Mouse (Mus musculus): ENCODE measurements around the gene L3mbtl4.
A peak's percentile ranks its signal among the peaks of the same experiment; 100 is the strongest.
"Not testable (repeated sequence)": the region's sequence is repeated elsewhere in the genome, so short reads cannot be mapped to it uniquely, and the experiment has no call there.

Gene L3mbtl4

DNA sequence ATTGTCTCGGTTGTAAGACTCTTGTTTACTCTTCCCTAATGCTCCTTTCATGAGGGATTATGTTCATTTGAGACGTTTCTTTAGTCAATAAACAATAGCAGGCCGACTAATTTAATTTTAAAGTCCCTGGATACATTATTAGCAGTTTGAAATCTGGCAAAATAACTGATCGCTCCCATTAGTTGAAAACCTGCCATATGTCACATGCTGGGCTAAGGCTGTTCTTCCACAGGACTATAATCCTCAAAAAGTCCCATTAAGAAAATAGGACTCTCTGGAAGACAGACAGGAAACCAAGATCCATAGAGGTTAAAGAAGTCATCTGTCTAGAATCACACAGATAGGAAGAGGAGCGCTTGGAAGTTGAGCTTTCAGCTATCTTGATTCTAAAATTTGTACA lies 114.9 kb downstream of the L3mbtl4 start:
- no peak for DNase-seq (ENCODE audit: low spot score in 2 of 2)

DNA sequence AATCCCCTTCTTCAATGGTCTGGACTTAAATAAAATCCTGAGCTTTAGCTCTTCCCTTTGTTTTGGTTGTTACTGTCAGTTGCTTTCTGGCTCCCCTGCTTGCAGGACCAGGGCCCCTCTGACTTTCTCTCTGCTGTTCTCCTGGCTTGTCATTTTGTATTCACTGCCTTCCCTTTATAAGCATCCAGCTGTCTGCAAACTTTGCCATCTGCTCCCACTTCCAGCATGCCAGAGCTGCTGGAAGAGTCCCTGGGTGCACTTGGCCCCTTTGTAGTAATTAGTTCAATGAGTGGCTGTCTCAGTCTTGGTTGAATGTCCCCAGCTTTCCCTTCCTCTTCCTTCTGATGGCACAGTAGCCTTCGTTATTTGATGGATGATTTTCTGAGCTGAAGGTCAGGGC lies 132.4 kb downstream of the L3mbtl4 start:
- DNase-seq (ENCODE audit: low spot score in 2 of 2): no peak

DNA sequence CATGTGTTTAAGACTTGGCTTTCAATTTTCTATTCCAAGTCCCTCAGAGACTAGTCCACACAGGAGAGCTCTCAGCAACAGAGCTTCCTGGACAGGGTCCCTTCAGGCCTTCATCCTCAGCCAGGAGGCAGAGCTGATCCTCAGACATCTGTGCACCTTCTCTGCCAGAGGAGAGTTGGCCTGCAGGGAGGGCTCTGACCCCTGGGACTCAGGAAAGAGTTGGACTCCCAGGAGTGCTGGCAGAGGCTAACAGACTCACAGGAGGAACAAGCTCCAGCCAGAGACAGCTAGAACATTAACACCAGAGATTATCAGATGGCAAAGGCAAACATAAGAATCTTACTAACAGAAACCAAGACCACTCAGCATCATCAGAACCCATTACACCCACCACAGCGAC lies 133.5 kb downstream of the L3mbtl4 start:
- DNase-seq (ENCODE audit: low spot score in 2 of 2): not testable (repeated sequence)

DNA sequence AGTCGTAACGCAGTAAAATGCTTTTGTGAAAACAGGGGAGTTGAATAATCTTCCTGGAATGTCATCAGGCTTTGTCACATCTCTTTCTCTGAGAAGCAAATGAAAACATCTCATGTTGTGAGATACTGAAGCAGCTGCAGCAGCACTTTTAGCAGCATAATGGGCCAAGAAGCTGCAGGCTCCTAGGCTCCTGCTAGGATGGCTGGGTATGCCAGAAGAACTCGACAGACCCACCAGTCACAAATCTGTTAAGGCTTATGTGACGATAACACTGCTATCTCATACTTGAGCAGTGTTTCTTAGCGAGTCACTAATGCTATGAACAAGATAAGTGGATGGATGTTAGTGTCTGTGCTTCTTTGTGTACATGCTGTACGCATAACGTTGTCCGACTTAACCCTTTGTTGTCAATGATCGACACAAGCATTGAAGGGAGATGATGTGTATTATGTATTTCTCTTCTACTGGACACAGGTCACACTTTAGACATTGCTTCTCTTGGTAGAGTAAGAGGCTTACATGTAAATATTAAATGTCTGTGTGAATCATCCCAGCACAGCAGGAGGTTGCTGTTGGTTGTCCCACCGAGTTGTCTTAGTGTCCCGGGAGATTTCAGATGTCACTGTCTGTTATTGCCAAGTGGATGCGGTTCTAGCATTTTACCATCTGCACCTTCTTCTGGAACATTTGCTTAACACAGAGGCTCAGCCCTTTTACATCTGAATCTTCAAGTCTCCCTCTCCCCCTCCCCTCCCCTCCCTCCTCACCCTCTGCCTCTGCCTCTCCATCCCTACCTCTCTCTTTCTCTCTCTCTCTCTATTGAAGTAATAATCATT lies 149.3 kb downstream of the L3mbtl4 start:
- no peak for DNase-seq (ENCODE audit: low spot score in 2 of 2)

DNA sequence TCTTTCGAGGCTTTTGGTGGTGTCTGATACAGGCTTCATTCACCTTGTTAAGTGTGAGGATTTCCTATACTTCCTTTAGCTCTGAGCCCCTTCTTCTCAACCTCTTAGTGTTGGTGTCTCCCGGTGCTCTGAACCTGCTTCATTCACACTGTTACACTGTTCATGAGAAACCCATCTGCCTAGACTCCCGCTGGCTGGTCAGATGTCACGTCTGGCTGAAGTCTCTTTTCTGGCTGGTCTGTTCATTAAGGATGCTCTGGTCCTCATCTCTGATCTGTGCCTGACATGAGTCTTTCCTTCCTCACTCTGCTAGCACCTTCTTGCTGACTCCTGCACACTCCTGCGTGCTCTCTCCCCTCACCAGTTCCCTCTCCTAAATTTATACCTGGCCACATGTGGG lies 160.0 kb downstream of the L3mbtl4 start:
- DNase-seq (ENCODE audit: low spot score in 2 of 2): no peak

DNA sequence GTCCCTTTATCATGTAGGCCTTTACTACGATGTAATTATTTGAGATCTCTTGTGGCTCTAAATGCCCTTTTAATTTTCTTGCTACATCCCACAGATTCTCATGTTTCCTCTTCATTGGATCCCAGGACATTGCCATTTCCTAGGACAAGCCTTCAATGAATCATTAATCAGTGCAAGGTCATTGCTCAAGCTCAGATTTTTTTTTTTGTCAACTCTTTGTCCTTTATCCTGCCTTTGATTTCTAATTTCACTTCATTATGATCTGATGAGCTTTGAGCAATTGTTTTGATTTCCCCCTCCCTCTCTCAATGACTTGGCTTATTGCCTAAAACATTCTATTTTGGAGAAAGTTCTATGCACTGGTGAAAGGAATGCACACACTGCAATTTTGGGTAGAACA lies 177.3 kb downstream of the L3mbtl4 start:
- no peak for DNase-seq (ENCODE audit: low spot score in 2 of 2)

DNA sequence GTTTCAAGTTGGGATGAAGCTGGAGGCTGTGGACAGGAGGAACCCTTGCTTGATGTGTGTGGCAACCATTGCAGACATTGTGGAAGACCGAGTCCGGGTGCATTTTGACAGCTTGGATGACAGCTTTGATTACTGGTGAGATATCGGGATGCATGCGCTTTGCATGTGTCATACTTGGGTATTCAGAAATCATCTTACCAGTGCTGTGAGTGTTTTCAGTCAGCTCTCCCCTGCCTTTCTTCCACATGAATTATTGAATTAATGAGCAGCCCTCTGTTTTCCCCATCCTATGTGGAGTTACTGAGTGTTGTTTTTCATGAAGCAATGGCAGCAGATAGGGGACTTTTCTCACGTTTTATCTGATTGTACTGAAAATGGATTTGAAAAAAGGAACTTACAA lies 187.9 kb downstream of the L3mbtl4 start:
- DNase-seq (ENCODE audit: low spot score in 2 of 2): no peak

DNA sequence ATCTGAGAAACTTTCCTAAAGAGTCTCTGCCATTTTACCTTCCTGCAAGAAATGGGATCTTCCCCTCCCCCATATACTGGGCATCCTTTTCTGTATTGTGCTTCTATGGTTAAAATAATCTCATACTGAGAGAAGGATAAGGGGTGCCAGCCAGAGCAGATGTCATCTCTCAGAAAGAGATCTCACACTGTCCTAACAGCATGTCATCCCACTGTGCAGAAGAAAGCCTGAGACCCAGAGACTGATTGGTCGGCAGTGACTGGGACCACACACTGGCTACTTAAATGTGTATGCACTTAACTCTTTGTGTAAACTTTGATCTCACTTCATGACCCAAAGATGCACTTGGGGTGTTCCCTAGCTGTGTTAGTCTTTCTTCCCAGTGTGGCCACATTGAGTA lies 193.7 kb downstream of the L3mbtl4 start:
- DNase-seq (ENCODE audit: low spot score in 2 of 2): no peak

DNA sequence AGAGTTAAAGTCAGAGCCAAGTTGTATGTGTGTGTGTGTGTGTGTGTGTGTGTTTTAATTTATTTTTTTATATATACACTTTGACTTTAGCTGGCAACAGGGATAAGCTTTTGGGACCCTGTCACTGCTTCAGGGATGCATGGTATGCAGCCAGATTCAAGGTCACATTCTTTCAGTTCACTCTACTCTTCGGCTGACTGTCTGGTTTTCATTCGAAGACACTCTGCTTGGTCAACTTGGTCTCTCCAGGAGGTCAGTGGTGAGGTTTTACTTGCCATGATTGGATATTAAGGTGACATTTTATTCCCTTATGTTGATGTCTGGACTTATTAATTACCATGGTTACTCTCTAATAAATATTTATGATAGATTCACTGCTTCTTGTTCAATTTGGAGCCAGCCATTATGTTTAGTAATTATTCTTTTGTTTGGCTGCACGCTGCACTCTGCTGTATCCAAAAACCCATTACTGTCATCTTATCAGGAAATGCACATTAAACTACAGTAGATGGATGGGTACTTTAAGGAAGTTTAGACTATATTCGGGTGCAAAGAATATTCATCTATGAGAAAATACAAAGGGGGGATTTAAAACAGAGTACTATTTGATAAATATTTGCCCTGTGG lies 216.6 kb downstream of the L3mbtl4 start:
- no peak for DNase-seq (ENCODE audit: low spot score in 2 of 2)

DNA sequence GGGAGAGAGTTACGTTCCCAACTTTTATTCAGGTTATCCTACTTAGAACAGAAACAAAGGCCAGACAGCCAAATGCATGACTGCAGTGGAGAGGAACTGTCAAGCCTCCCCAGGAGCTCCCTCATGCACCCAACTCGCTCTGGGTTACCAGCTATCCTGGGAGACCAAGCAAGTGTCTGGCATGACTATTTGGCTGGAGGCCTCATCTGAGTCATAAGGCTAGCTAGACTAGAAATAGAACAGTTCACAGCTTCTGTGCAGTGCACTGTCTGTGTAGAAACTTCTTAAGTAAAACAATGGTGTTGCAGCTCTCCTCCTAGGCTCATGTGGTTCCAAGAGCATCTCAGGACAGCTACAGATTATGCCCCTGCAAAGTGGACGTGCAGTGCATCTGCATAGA lies 218.6 kb downstream of the L3mbtl4 start:
- DNase-seq (ENCODE audit: low spot score in 2 of 2): no peak

DNA sequence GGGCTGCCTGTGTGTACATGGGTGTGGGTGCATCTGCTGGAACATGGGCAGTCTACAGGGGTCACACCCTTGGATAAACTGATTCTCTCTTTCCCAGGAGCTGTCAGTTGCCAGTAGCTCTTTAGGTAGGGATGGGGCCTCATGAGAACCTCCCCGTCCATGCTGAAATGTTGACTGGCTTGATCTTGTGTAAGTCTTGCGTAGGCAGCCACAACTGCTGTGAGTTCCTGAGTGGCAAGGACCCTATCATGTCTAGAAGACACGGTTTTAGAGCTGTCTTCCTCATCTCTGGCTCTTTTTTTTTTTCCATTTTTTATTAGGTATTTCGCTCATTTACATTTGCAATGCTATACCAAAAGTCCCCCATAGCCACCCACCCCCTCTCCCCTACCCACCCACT lies 229.4 kb downstream of the L3mbtl4 start:
- DNase-seq (ENCODE audit: low spot score in 2 of 2): not testable (repeated sequence)

DNA sequence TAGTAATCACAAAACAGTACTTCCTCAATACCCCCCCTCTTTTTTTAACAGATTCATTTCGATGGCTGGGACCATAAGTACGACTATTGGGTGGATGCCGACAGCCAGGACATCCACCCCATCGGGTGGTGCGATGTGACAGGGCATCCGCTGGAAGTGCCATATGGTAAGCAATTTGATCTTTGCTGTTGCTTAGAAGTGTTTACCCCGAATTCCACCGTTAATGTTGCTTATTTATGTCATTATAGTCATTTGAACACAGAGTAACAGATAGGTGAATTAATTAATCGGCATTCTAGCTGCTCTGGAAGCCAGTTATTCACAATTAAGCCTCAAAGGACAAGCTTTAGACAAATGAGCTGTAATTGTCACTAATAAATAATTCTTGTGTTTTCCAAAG lies 286.1 kb downstream of the L3mbtl4 start:
- DNase-seq (ENCODE audit: low spot score in 2 of 2): no peak

DNA sequence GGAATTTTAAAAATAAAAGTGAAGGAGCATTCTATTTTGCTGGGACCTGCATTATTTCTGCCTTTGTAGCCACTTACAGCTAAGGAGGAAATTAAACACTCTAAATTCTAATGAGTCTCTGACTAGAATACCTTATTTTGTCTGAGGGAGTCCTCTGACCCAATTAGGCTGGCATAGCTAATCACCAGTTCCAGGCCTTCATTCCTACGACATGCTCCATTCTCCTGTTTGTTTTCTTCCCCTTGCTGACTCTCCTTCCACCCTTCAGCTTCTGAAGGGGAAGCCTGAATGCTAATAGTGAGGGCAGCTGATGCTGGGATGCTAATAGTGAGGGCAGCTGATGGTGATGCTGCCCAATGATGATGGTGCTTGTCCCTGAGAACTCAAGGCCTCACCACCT lies 286.7 kb downstream of the L3mbtl4 start:
- no peak for DNase-seq (ENCODE audit: low spot score in 2 of 2)

DNA sequence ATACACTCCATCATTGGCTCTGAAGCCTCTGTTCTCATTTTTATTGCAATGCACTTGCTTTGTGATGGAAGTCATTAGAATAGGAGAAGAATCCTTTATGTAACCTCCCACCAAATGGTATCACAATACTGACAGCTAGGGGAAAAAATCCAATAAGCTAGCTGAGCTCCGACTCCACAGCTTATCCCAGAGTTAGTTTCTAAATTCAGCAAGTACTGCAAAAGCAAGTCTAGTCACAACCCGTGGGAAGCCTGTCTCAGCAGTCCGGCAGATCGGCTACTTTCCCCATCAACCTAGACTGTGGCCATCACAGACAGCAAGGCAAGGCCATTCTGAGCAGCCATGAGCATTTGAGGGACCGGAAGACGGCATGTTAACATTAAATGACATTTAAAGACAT lies 298.2 kb downstream of the L3mbtl4 start:
- DNase-seq (ENCODE audit: low spot score in 2 of 2): no peak

DNA sequence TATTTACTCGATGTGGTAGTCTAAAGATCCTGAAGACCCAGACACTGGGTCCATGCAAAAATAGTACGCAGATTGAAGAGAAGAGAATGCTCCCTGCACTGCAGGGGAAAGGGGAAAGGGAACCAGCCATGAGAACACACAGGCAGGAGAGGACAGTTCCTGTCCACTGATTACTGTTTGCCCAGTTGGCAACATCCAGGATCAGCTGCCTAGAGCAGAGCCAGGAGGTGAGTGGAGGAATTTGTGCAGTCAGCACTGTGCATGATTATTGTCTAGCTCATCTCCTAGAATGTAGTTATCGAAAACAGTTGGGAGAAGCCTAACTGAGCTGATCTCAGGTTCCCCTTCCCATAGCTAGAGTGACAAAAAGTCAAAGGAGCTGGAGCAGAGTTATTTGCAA lies 311.6 kb downstream of the L3mbtl4 start:
- DNase-seq (ENCODE audit: low spot score in 2 of 2): no peak

DNA sequence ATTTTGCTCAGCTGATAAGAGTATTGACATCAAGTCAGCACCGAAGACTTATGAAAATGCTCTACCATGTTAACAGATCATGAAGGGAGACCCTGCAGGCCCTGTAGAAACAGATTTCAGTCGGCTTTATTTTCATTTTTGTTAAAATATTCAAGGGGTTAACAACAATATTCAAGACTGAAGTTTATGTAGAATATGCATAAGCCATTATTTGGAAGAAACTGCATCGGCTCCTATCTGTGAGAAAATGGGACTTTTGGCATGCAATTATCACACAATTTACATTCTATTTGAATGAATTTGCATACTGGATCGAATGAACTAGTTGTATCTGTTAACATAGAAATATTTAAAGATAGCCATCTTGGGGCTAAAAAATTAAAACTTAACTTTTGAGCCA lies 318.0 kb downstream of the L3mbtl4 start:
- no peak for DNase-seq (ENCODE audit: low spot score in 2 of 2)

DNA sequence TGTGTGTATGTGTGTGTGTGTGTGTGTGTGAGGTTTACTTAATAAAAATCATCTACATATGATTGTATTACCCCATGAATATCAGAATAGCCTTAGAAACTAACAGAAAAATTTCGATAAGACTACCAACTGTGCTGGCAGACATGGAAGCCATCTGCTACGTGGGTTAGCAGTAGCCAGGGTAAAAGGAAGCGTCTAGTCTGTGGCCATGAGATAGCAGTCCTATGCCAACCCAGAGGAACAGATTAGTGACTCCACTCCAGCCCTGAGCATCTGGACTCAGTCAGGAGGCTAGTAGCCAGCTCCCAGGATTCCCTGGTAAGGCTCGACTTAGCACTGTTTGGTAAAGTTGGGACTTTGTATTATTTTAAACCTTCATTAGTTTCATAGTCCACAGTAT lies 329.1 kb downstream of the L3mbtl4 start:
- no peak for DNase-seq (ENCODE audit: low spot score in 2 of 2)

DNA sequence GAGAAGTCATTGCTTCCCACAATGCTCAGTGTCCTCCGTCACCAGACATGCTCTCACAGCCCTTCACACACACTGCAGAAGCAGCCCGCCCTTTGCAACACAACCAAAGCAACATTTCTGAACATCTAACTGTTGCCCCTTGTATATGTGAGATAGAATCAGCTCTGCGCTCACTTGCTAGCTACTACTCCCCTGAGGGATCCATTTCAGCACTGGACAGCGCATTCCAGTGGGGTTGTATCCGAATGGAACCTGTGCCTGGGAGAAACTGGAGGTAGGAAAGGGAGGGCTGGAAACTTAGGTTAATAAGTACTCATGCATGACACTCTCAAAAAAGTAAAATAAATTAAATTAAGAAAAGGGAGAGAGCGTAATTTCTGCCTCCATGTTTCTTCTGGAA lies 334.1 kb downstream of the L3mbtl4 start:
- DNase-seq (ENCODE audit: low spot score in 2 of 2): peak in 1 of 2 experiments; percentile 60

DNA sequence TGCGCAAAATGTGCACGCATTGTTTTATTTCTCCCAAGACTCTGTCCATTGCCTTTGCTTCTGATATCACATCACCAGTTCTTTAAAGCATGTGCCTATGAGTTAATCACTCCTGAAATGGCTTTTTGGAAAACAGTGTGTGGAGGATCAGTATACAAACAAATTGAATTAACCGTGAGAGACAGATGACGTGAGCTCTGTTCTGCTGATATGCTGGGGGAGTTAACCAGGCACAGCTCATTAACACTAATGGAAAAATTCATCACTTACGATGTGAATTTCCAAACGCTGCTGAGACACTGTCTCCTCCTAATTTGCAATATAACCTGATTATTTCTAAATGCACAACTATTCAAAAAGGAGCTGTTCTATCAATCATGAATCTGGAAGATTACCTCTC lies 337.6 kb downstream of the L3mbtl4 start:
- DNase-seq (ENCODE audit: low spot score in 2 of 2): no peak

DNA sequence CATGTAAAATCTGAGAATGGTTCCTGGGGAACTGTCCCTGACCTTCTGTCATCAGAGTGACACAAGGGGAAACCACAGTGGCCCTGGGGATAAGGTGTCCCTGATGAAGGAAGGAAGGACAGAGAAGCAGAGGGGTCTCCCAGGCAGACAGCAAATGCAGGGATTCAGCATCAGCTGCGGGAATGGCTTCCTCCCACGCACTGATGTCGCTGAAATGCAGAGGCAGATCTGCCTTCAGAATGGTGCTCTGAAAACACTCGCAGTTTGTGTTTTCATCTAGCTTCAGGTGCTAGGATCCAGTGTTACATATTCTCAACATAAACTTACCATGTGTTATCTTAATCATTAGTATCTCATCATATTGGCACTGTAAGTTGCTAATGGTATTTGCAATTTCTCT lies 351.7 kb downstream of the L3mbtl4 start:
- DNase-seq (ENCODE audit: low spot score in 2 of 2): no peak

DNA sequence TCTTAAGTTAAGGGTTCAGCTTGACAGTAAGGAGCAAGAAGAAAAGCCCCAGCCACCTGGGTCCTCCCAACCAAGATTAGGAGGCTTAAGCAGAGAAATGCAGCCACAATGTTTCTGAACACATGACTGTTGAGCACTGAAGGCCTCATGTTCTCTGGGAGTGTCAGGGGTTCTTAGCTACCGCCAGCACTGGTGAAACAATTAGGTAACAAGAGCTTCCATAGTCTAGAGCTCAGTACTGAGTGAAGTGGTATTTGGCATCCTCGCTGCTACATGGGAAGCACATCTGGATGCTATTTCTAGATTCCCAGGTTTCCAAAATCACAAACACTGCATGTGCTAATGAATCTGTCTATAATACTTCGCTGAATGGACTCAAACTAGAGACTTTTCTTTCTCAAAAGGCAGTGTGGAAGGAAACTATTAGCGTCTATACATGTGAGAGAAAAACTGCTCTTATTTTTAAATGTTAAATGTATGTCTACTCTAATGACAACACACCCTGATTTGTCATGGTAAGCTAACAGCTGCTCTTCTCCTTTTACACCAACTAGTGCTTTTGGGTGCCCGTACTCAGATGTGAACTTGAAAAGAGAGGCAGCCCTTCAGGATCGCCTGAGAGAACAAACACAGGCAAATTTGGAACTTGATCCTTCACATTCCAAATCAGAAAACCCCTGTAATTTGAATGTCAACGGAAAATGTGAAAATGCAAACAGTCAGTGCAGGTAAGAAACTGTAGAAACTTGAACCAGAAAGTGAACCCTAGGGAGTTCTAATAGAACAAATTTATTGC lies 356.2 kb downstream of the L3mbtl4 start:
- no peak for DNase-seq (ENCODE audit: low spot score in 2 of 2)

DNA sequence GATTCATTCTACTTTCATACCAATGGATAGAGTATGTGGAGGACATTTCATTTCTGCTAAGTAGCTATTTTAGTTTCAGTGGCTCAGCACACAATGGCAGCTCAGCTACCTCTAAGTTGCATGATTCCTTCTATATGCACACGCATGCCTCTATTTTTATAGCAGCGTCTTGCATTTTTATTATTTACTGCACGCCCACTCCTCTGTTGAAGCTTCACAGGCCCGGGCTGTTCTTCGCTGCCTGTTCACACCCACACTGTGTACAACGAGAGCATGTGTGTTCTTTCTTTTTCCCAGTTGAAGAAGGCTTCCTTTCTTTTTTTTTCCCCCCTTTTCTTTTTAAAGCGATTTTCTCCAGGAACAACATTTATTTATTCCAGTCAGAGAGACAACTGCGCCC lies 357.8 kb downstream of the L3mbtl4 start:
- no peak for DNase-seq (ENCODE audit: low spot score in 2 of 2)

DNA sequence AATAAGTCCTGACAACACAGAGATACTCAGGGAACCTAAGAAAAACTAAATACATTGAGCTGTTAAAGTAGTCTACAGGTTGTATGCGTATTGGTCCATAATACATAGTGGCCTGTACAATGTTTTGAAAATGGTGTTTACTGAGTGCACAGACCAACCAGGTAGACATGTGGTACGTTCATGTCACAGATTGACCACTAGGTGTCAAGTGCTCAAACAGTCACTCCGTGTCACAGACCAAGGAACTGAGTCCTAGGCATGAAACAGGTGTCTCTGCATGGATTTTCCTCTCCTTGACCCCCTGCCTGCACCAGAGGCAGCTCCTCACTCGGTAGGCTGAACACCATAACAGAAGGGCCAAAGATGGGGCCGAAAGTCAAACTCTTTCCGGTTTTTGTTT lies 366.6 kb downstream of the L3mbtl4 start:
- DNase-seq (ENCODE audit: low spot score in 2 of 2): no peak

Measured in urinary bladder, postnatal 4 days (tissue).